Mouse (Mus musculus) heart, adult 18-20 months (tissue): Measurements from ENCODE around the gene Calcrl. TPM values are rescaled to one million over a fixed set of nuclear protein-coding genes. Genes with fewer than 3 reads are reported as not detected.

Source experiments
- DNase-seq, 2 experiments: peaks; one replicate each; pipeline ENCODE4 v3.0.0; 2021 to 2022; ENCODE audit warnings: mixed read lengths in 1 of 2
- long read RNA-seq, 2 experiments: library from polyadenylated mRNA; stranded (forward); transcript quantifications; one replicate each; pipeline ENCODE4 v2.0.0; 2021
- total RNA-seq, 2 experiments: library from RNA; stranded (reverse); gene quantifications; 2 replicates each; pipeline ENCODE4 v1.2.3; 2021

Gene Calcrl
- total RNA-seq, result 10 to 100 TPM; 25.3 to 27.4 TPM
- long read RNA-seq, experiment 1, partial matches to known transcripts, result 0 of 2 reads
- long read RNA-seq, experiment 1, other reads (novel, unspliced or antisense), result 2 of 2 reads
- long read RNA-seq, experiment 2, partial matches to known transcripts, result 1 of 4 reads
- long read RNA-seq, experiment 2, other reads (novel, unspliced or antisense), result 3 of 4 reads

GRCm38 (mm10) chr2:84425138-84425537 lies at the start of gene Calcrl:
Calcrl (minus strand) TSS chr2:84425411.
- peak; percentile 86 to 93 for DNase-seq

GRCm38 (mm10) chr2:84474651-84475050 lies 49.4 kb upstream of the Calcrl start:
- peak; percentile 56 to 63 for DNase-seq

GRCm38 (mm10) chr2:84473941-84474530 lies 48.8 kb upstream of the Calcrl start:
- DNase-seq, result peak in 1 of 2 experiments; percentile 24

- DNase-seq, result no peak
Measured at GRCm38 (mm10) chr2:84467391-84467790, 42.2 kb upstream of the Calcrl start.

GRCm38 (mm10) chr2:84464956-84465355 lies 39.7 kb upstream of the Calcrl start:
- DNase-seq, result no peak

- DNase-seq, result no peak
Measured at GRCm38 (mm10) chr2:84462411-84462810, 37.2 kb upstream of the Calcrl start.

GRCm38 (mm10) chr2:84459651-84460177 lies 34.5 kb upstream of the Calcrl start:
- DNase-seq, result peak; percentile 56

- no peak for DNase-seq
Measured at GRCm38 (mm10) chr2:84457221-84457620, 32.0 kb upstream of the Calcrl start.

- peak; percentile 79 to 84 for DNase-seq
Measured at GRCm38 (mm10) chr2:84455236-84455799, 30.1 kb upstream of the Calcrl start.

GRCm38 (mm10) chr2:84454551-84455235 lies 29.5 kb upstream of the Calcrl start:
- DNase-seq, result no peak

- peak in 1 of 2 experiments; percentile 69 for DNase-seq
Measured at GRCm38 (mm10) chr2:84454051-84454450, 28.8 kb upstream of the Calcrl start.

GRCm38 (mm10) chr2:84445499-84445898 lies 20.3 kb upstream of the Calcrl start:
- no peak for DNase-seq

- DNase-seq, result peak in 1 of 2 experiments; percentile 51
Measured at GRCm38 (mm10) chr2:84441940-84442339, 16.7 kb upstream of the Calcrl start.

GRCm38 (mm10) chr2:84429724-84430123 lies 4.5 kb upstream of the Calcrl start:
- peak; percentile 58 to 76 for DNase-seq

GRCm38 (mm10) chr2:84428836-84429235 lies 3.6 kb upstream of the Calcrl start:
- DNase-seq, result no peak

- DNase-seq, result no peak
Measured at GRCm38 (mm10) chr2:84426531-84426930, 1.3 kb upstream of the Calcrl start.

- DNase-seq, result peak; percentile 36 to 52
Measured at GRCm38 (mm10) chr2:84416501-84416900, 8.7 kb downstream of the Calcrl start.

GRCm38 (mm10) chr2:84409796-84410592 lies 15.2 kb downstream of the Calcrl start:
- DNase-seq, result no peak

- no peak for DNase-seq
Measured at GRCm38 (mm10) chr2:84404834-84405233, 20.4 kb downstream of the Calcrl start.

- DNase-seq, result no peak
Measured at GRCm38 (mm10) chr2:84402713-84403112, 22.5 kb downstream of the Calcrl start.

- no peak for DNase-seq
Measured at GRCm38 (mm10) chr2:84396557-84396956, 28.7 kb downstream of the Calcrl start.

GRCm38 (mm10) chr2:84393236-84393635 lies 32.0 kb downstream of the Calcrl start:
- peak; percentile 30 to 49 for DNase-seq
